ENCODE assay signal across 8 mouse cellular contexts in genomic region chrX:102504644-102505481, GRCm38 (mm10). TPM values are rescaled to one million over a fixed set of nuclear protein-coding genes. Genes with fewer than 3 reads are reported as not detected.
A peak's percentile ranks its signal among the peaks of the same experiment; 100 is the strongest.
DNase-seq lines count a peak whose midpoint lies in the region; ATAC-seq lines count a peak whose summit lies in the region.

Gene Hdac8, minus strand, starts transcription at chrX:102505359.

- peaks cover 14% of the 10 kb centered on the region; the same call in 1 of the 2 replicates for H3K4me1 ChIP-seq in megakaryocyte, embryonic 14.5 days

- peaks cover 8% of the 10 kb centered on the region for H3K27me3 ChIP-seq in megakaryocyte, embryonic 14.5 days (replicated peaks)

- peak; percentile 48 to 87 for DNase-seq in adrenal gland, adult (ENCODE audit: inconsistent age in 2 of 2, low spot score in 1 of 2)
- DNase-seq in embryo, embryonic 10 days (ENCODE audit: low spot score), result peak; percentile 60
- peak; percentile 19 for DNase-seq in gastrocnemius, postnatal 10 days
- DNase-seq in left cerebral cortex, adult 9 months (ENCODE audit: low spot score in 2 of 2), result peak; percentile 10 to 40
- peak; percentile 44 to 58 for DNase-seq in right cerebral cortex, adult 2 months (ENCODE audit: low spot score in 2 of 2)
- DNase-seq in urinary bladder, postnatal 36 days (ENCODE audit: low spot score in 2 of 2), result peak; percentile 34 to 37

- peak; percentile 94 for ATAC-seq in inflammation-experienced regulatory T-cells, adult 6 months

- peaks cover 13% of the 10 kb centered on the region for H3K36me3 ChIP-seq in megakaryocyte, embryonic 14.5 days (replicated peaks; ENCODE audit: low read length)

- H3K4me3 ChIP-seq in megakaryocyte, embryonic 14.5 days (replicated peaks), result peak within 1 kb of the TSS; percentile 93

- no peaks in the 10 kb centered on the region for H3K9me3 ChIP-seq in megakaryocyte, embryonic 14.5 days

RNA-seq across cellular contexts. Expression of gene Hdac8, which starts in this region (rescaled TPM):
- 1 to 10 TPM; 3.2 to 4.9 TPM for total RNA-seq in gastrocnemius, postnatal 10 days (2021)
- 10 to 100 TPM in 2 of 3 experiments, 1 to 10 TPM in 1; 9.7 to 13.7 (median 11.7) TPM for polyA plus RNA-seq in inflammation-experienced regulatory T-cells, adult 6 months (2017; shearing (Covaris generic))
- 5.1 TPM in 1 of 2 replicates, not detected in the other for polyA plus RNA-seq in megakaryocyte, embryonic 14.5 days (2012; ENCODE audit: insufficient read depth, low replicate concordance)

Comparison
In these comparisons a context has a peak if more than half of its experiments do, and no peak if none do; other contexts are left out.
1. Peak in every context shown above with its lines: DNase-seq, ATAC-seq and H3K4me3 ChIP-seq.